Mouse (Mus musculus): ENCODE measurements around the gene Pip5k1c. TPM values are rescaled to one million over a fixed set of nuclear protein-coding genes. Genes with fewer than 3 reads are reported as not detected.
A peak's percentile ranks its signal among the peaks of the same experiment; 100 is the strongest.

The Pip5k1c gene
- total RNA-seq, 1 experiment, result 27.3 TPM

- Histone ChIP-seq H3K4me1 (ENCODE audit: control insufficient read depth in 2 of 2, insufficient read depth in 2 of 2, low read length in 2 of 2, poor library complexity in 1 of 2) (peaks cover 0 to 15% of the 10 kb centered on the region in 2 experiments; a peak in 2 of 4 replicates), H3K9ac (ENCODE audit: insufficient read depth, low read depth, low read length, poor library complexity, severe bottlenecking) (no peak overlapping the region), H3K4me3 (ENCODE audit: insufficient read depth in 1 of 2, low read depth in 1 of 2, low read length in 2 of 2, poor library complexity in 1 of 2, severe bottlenecking in 1 of 2) (no peak overlapping the region), H3K36me3 (ENCODE audit: control insufficient read depth, insufficient read depth, low read length, poor library complexity, severe bottlenecking) (peaks cover 42% of the 10 kb centered on the region), H3K27ac (ENCODE audit: insufficient read depth, low read depth, low read length, poor library complexity, severe bottlenecking) (no peak overlapping the region), H3K9me3 (ENCODE audit: control insufficient read depth, insufficient read depth, low read depth, low read length) (no peaks in the 10 kb centered on the region)
- TF ChIP-seq CHD2 (IDR thresholded peaks at IDR 0.05; ENCODE audit: low read depth, low read length) (no peak), HCFC1 (IDR thresholded peaks at IDR 0.05; ENCODE audit: borderline replicate concordance, insufficient read depth, low read length) (no peak), ZNF384 (IDR thresholded peaks at IDR 0.05; ENCODE audit: low read depth, low read length) (no peak), MAFK (IDR thresholded peaks at IDR 0.05; ENCODE audit: insufficient read depth, low read depth, low read length) (no peak), ZC3H11A (IDR thresholded peaks at IDR 0.05; ENCODE audit: borderline replicate concordance, low read depth, low read length) (no peak)
- DNase-seq (ENCODE audit: low read depth, low spot score), result no peak
- in situ Hi-C loops (cut with MboI; ENCODE audit: low sequenced_read_pairs in 2 of 2, unreplicated experiment in 2 of 2), result no loop called here
Observed at GRCm38 (mm10) chr10:81315587-81315986, 22.8 kb downstream of the Pip5k1c start.

GRCm38 (mm10) chr10:81316338-81317060, 23.7 kb downstream of the Pip5k1c start:
- Histone ChIP-seq H3K9me3 (ENCODE audit: control insufficient read depth, insufficient read depth, low read depth, low read length) (no peaks in the 10 kb centered on the region), H3K9ac (ENCODE audit: insufficient read depth, low read depth, low read length, poor library complexity, severe bottlenecking) (peak overlapping the region; percentile 21), H3K4me1 (ENCODE audit: control insufficient read depth in 2 of 2, insufficient read depth in 2 of 2, low read length in 2 of 2, poor library complexity in 1 of 2) (peaks cover 0 to 15% of the 10 kb centered on the region in 2 experiments; a peak in 2 of 4 replicates), H3K27ac (ENCODE audit: insufficient read depth, low read depth, low read length, poor library complexity, severe bottlenecking) (peak overlapping the region; percentile 6; the same call in 1 of the 2 replicates), H3K4me3 (ENCODE audit: insufficient read depth in 1 of 2, low read depth in 1 of 2, low read length in 2 of 2, poor library complexity in 1 of 2, severe bottlenecking in 1 of 2) (peak overlapping the region; percentile 35 to 60; a peak in 3 of 4 replicates), H3K36me3 (ENCODE audit: control insufficient read depth, insufficient read depth, low read length, poor library complexity, severe bottlenecking) (peaks cover 38% of the 10 kb centered on the region)
- in situ Hi-C loops (cut with MboI; ENCODE audit: low sequenced_read_pairs in 2 of 2, unreplicated experiment in 2 of 2), result no loop called here
- no peak for DNase-seq (ENCODE audit: low read depth, low spot score)
- TF ChIP-seq ZNF384 (IDR thresholded peaks at IDR 0.05; ENCODE audit: low read depth, low read length) (no peak), CHD2 (IDR thresholded peaks at IDR 0.05; ENCODE audit: low read depth, low read length) (no peak), MAFK (IDR thresholded peaks at IDR 0.05; ENCODE audit: insufficient read depth, low read depth, low read length) (no peak)

- Histone ChIP-seq H3K4me1 (ENCODE audit: control insufficient read depth in 2 of 2, insufficient read depth in 2 of 2, low read length in 2 of 2, poor library complexity in 1 of 2) (peaks cover 0 to 15% of the 10 kb centered on the region in 2 experiments; a peak in 2 of 4 replicates), H3K9ac (ENCODE audit: insufficient read depth, low read depth, low read length, poor library complexity, severe bottlenecking) (peak overlapping the region; percentile 42; the same call in 1 of the 2 replicates), H3K36me3 (ENCODE audit: control insufficient read depth, insufficient read depth, low read length, poor library complexity, severe bottlenecking) (peaks cover 36% of the 10 kb centered on the region), H3K4me3 (ENCODE audit: insufficient read depth in 1 of 2, low read depth in 1 of 2, low read length in 2 of 2, poor library complexity in 1 of 2, severe bottlenecking in 1 of 2) (peak overlapping the region; percentile 35 to 60), H3K27ac (ENCODE audit: insufficient read depth, low read depth, low read length, poor library complexity, severe bottlenecking) (no peak overlapping the region), H3K9me3 (ENCODE audit: control insufficient read depth, insufficient read depth, low read depth, low read length) (no peaks in the 10 kb centered on the region)
- no peak for TF ChIP-seq CHD2 (IDR thresholded peaks at IDR 0.05; ENCODE audit: low read depth, low read length)
- TF ChIP-seq MAFK (IDR thresholded peaks at IDR 0.05; ENCODE audit: insufficient read depth, low read depth, low read length), result no peak
- TF ChIP-seq ZC3H11A (IDR thresholded peaks at IDR 0.05; ENCODE audit: borderline replicate concordance, low read depth, low read length), result no peak
- no peak for TF ChIP-seq HCFC1 (IDR thresholded peaks at IDR 0.05; ENCODE audit: borderline replicate concordance, insufficient read depth, low read length)
- no peak for TF ChIP-seq ZNF384 (IDR thresholded peaks at IDR 0.05; ENCODE audit: low read depth, low read length)
- in situ Hi-C loops (cut with MboI; ENCODE audit: low sequenced_read_pairs in 2 of 2, unreplicated experiment in 2 of 2), result no loop called here
- DNase-seq (ENCODE audit: low read depth, low spot score), result peak; percentile 83
Observed at GRCm38 (mm10) chr10:81317273-81317672, 24.5 kb downstream of the Pip5k1c start.

- TF ChIP-seq ZNF384 (IDR thresholded peaks at IDR 0.05; ENCODE audit: low read depth, low read length) (no peak), ZC3H11A (IDR thresholded peaks at IDR 0.05; ENCODE audit: borderline replicate concordance, low read depth, low read length) (no peak), HCFC1 (IDR thresholded peaks at IDR 0.05; ENCODE audit: borderline replicate concordance, insufficient read depth, low read length) (no peak)
- H3K9me3 ChIP-seq (ENCODE audit: control insufficient read depth, insufficient read depth, low read depth, low read length), result no peaks in the 10 kb centered on the region
- H3K4me1 ChIP-seq (ENCODE audit: control insufficient read depth in 2 of 2, insufficient read depth in 2 of 2, low read length in 2 of 2, poor library complexity in 1 of 2), result peaks cover 0 to 22% of the 10 kb centered on the region in 2 experiments; a peak in 2 of 4 replicates
- no peak overlapping the region for H3K27ac ChIP-seq (ENCODE audit: insufficient read depth, low read depth, low read length, poor library complexity, severe bottlenecking)
- H3K36me3 ChIP-seq (ENCODE audit: control insufficient read depth, insufficient read depth, low read length, poor library complexity, severe bottlenecking), result peaks cover 41% of the 10 kb centered on the region
- peak overlapping the region; percentile 83; the same call in 1 of the 2 replicates for H3K9ac ChIP-seq (ENCODE audit: insufficient read depth, low read depth, low read length, poor library complexity, severe bottlenecking)
- in situ Hi-C loops (cut with MboI; ENCODE audit: low sequenced_read_pairs in 2 of 2, unreplicated experiment in 2 of 2), result no loop called here
- H3K4me3 ChIP-seq (ENCODE audit: insufficient read depth in 1 of 2, low read depth in 1 of 2, low read length in 2 of 2, poor library complexity in 1 of 2, severe bottlenecking in 1 of 2), result no peak overlapping the region
- DNase-seq (ENCODE audit: low read depth, low spot score), result no peak
Observed at GRCm38 (mm10) chr10:81318589-81319329, 26.0 kb downstream of the Pip5k1c start.
